Mouse (Mus musculus) CH12.LX (cell line): ENCODE measurements at regions not wholly inside any gene's neighbourhood (a gene's known extent, or its start where the extent isn't known, plus 50 kb on each side); places are given as distances from the start of the nearest gene placed in this dataset.

Source experiments
- DNase-seq: peaks from one replicate; pipeline ENCODE4 v3.0.0-alpha.2; 2013; ENCODE audit errors: extremely low read depth
- H3K27ac ChIP-seq: 2 replicates; pipeline ENCODE4 v1.5.1; 2012; ENCODE audit warnings: low read depth, mild to moderate bottlenecking, control low read depth, moderate library complexity; ENCODE audit not compliant: insufficient read depth
- H3K27me3 ChIP-seq: replicated peaks from 2 replicates; pipeline ENCODE3; 2012; ENCODE audit warnings: inconsistent platforms
- H3K36me3 ChIP-seq, 2 experiments: replicated peaks in 1 of 2; 2 replicates each; pipeline versions ENCODE3 to v1.6.1; 2012; ENCODE audit warnings: inconsistent platforms in 1 of 2, low read length in 1 of 2, mild to moderate bottlenecking in 1 of 2, mixed read lengths in 1 of 2, moderate library complexity in 1 of 2; ENCODE audit not compliant: control insufficient read depth in 1 of 2, insufficient read depth in 1 of 2
- H3K4me1 ChIP-seq, 2 experiments: 2 replicates each; pipeline ENCODE4 v1.6.1; 2012; ENCODE audit warnings: inconsistent platforms in 1 of 2, moderate library complexity in 1 of 2; ENCODE audit not compliant: insufficient read depth in 2 of 2, control insufficient read depth in 1 of 2
- H3K4me2 ChIP-seq: 2 replicates; pipeline ENCODE4 v1.6.1; 2012; ENCODE audit warnings: low read depth, mild to moderate bottlenecking, control low read depth; ENCODE audit not compliant: poor library complexity, insufficient read depth, severe bottlenecking
- H3K4me3 ChIP-seq, 3 experiments: fragments of 150-350 bp in 1 of 3; sonication (generic) in 1 of 3; replicated peaks in 1 of 3; 2 replicates each; pipeline versions ENCODE3 to v1.5.1; 2011 to 2012; ENCODE audit warnings: low read depth in 2 of 3, low read length in 2 of 3, mild to moderate bottlenecking in 2 of 3, moderate library complexity in 2 of 3, control low read depth in 1 of 3, improper control_type of control experiment in 1 of 3, inconsistent platforms in 1 of 3, mixed read lengths in 1 of 3; ENCODE audit not compliant: poor library complexity in 1 of 3
- H3K79me2 ChIP-seq: replicated peaks from 2 replicates; pipeline ENCODE4 v1.6.1; 2012; ENCODE audit warnings: mild to moderate bottlenecking, moderate library complexity; ENCODE audit not compliant: control insufficient read depth, poor library complexity, insufficient read depth, severe bottlenecking; ENCODE audit errors: extremely low read depth
- H3K9ac ChIP-seq: 2 replicates; pipeline ENCODE4 v1.6.1; 2012; ENCODE audit warnings: low read depth, mild to moderate bottlenecking, control low read depth, moderate library complexity; ENCODE audit not compliant: insufficient read depth
- H3K9me3 ChIP-seq: replicated peaks from 2 replicates; pipeline ENCODE3; 2012; ENCODE audit warnings: low read length, inconsistent platforms, mixed read lengths
- CHD1 ChIP-seq: IDR thresholded peaks from 2 replicates; pipeline ENCODE4 v1.6.1; 2012; ENCODE audit warnings: low read depth, low read length, improper control_type of control experiment, inconsistent platforms
- CHD2 ChIP-seq: IDR thresholded peaks from 2 replicates; pipeline ENCODE4 v1.6.1; 2011; ENCODE audit warnings: low read length, improper control_type of control experiment
- CTCF ChIP-seq, 2 experiments: IDR thresholded peaks in 1 of 2; conservative IDR thresholded peaks in 1 of 2; 2 replicates each; pipeline ENCODE4 v1.5.1; 2011 to 2012; ENCODE audit warnings: low read depth in 2 of 2, low read length in 2 of 2, improper control_type of control experiment in 1 of 2, inconsistent platforms in 1 of 2, mild to moderate bottlenecking in 1 of 2, moderate library complexity in 1 of 2
- E2F4 ChIP-seq: IDR thresholded peaks from 2 replicates; pipeline ENCODE4 v1.6.1; 2011; ENCODE audit warnings: low read depth, low read length, improper control_type of control experiment; ENCODE audit not compliant: insufficient replicate concordance
- ELF1 ChIP-seq: IDR thresholded peaks from 2 replicates; pipeline ENCODE4 v1.6.1; 2014; ENCODE audit warnings: low read depth, mild to moderate bottlenecking, inconsistent platforms, low read length, improper control_type of control experiment
- EP300 ChIP-seq: IDR thresholded peaks from 2 replicates; pipeline ENCODE4 v1.6.1; 2011; ENCODE audit warnings: low read length, improper control_type of control experiment
- HCFC1 ChIP-seq: IDR thresholded peaks from 2 replicates; pipeline ENCODE4 v1.6.1; 2012; ENCODE audit warnings: low read depth, mild to moderate bottlenecking, inconsistent platforms, low read length, improper control_type of control experiment
- IRF4 ChIP-seq: IDR thresholded peaks from 2 replicates; pipeline ENCODE4 v1.6.1; 2014; ENCODE audit warnings: low read depth, mild to moderate bottlenecking, inconsistent platforms, low read length, improper control_type of control experiment
- JUND ChIP-seq: conservative IDR thresholded peaks from 2 replicates; pipeline ENCODE4 v1.6.1; 2011; ENCODE audit warnings: low read depth, low read length, improper control_type of control experiment
- KAT2A ChIP-seq: IDR thresholded peaks from 2 replicates; pipeline ENCODE4 v1.6.1; 2012; ENCODE audit warnings: low read length, improper control_type of control experiment, inconsistent platforms; ENCODE audit not compliant: insufficient replicate concordance
- MAX ChIP-seq: IDR thresholded peaks from 2 replicates; pipeline ENCODE4 v1.6.1; 2011; ENCODE audit warnings: low read length, improper control_type of control experiment
- MAZ ChIP-seq: IDR thresholded peaks from 2 replicates; pipeline ENCODE4 v1.6.1; 2012; ENCODE audit warnings: low read depth, mild to moderate bottlenecking, inconsistent platforms, low read length, improper control_type of control experiment, moderate library complexity
- MEF2A ChIP-seq: IDR thresholded peaks from 2 replicates; pipeline ENCODE4 v1.6.1; 2014; ENCODE audit warnings: low read depth, mild to moderate bottlenecking, inconsistent platforms, low read length, improper control_type of control experiment, borderline replicate concordance
- MYC ChIP-seq: IDR thresholded peaks from 2 replicates; pipeline ENCODE4 v1.6.1; 2011; ENCODE audit warnings: low read depth, mild to moderate bottlenecking, improper control_type of control experiment, low read length
- PAX5 ChIP-seq: IDR thresholded peaks from 2 replicates; pipeline ENCODE4 v1.6.1; 2012; ENCODE audit warnings: low read length, inconsistent platforms, mixed read lengths
- POLR2A ChIP-seq: IDR thresholded peaks from 2 replicates; pipeline ENCODE4 v1.6.1; 2011; ENCODE audit warnings: low read depth, mild to moderate bottlenecking, improper control_type of control experiment, low read length
- RAD21 ChIP-seq: IDR thresholded peaks from 2 replicates; pipeline ENCODE4 v1.6.1; 2011; ENCODE audit warnings: low read depth, mild to moderate bottlenecking, low read length, improper control_type of control experiment, moderate library complexity
- SIN3A ChIP-seq: IDR thresholded peaks from 2 replicates; pipeline ENCODE4 v1.6.1; 2012; ENCODE audit warnings: low read length, improper control_type of control experiment, inconsistent platforms
- TBP ChIP-seq: conservative IDR thresholded peaks from 2 replicates; pipeline ENCODE4 v1.6.1; 2011; ENCODE audit warnings: low read depth, low read length, improper control_type of control experiment
- USF1 ChIP-seq: IDR thresholded peaks from 2 replicates; pipeline ENCODE4 v1.6.1; 2014; ENCODE audit warnings: low read depth, mild to moderate bottlenecking, inconsistent platforms, low read length, improper control_type of control experiment
- ZMIZ1 ChIP-seq: IDR thresholded peaks from 2 replicates; pipeline ENCODE4 v1.6.1; 2012; ENCODE audit warnings: low read depth, mild to moderate bottlenecking, inconsistent platforms, low read length, improper control_type of control experiment
- ZNF384 ChIP-seq: IDR thresholded peaks from 2 replicates; pipeline ENCODE4 v1.6.1; 2012; ENCODE audit warnings: low read depth, low read length, improper control_type of control experiment, inconsistent platforms
- dilution Hi-C: fragments of 300-500 bp; cut with MboI; formaldehyde crosslinking; loops from 2 replicates; pipeline ENCODE4 v1.14.3; 2020; ENCODE audit warnings: low sequenced_read_pairs; ENCODE audit not compliant: extremely low pct_unique_long_range_greater_than_20kb, extremely low pct_ligation_motif_present
- in situ Hi-C: fragments of 300-500 bp; cut with MboI; formaldehyde crosslinking; loops from 3 replicates; pipeline ENCODE4 v1.14.3; 2019; ENCODE audit warnings: low sequenced_read_pairs, low pct_ligation_motif_present, low pct_unique_long_range_greater_than_20kb, mixed read lengths

DNA sequence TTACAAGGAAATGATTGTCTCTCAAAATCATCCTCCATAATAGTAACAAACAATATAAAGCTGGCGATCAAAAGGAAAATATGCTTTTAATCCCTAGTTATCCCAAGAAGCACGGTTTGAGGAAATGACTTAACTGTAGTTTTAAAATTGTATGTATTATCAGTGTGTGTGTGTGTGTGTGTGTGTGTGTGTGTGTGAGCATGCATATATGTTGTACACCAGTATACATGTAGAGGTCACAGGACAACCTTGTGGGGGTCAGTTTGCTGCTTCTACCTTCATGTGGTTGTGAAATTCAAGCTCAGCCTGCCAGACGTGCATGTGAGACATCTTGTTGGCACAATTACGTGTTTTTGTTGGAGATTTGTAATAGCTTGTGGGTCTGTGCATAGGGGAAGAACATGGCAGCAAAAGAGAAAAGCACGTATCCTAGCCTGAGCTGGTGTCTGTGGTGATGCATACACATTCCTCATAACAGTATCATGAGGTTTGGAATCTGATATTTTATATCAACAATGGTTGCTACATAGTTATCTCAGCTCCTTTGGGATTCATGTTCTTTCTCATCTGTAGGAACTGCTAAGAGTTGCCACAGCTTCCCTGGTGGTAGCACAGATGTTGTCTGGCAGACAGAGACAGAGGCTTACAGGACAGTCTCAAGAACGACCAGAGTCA is 622.4 kb downstream of the Kcnj2 start:
- in situ Hi-C loops (no loop called here), dilution Hi-C loops (no loop called here)
- Histone ChIP-seq H3K79me2 (no peaks in the 10 kb centered on the region), H3K27me3 (no peaks in the 10 kb centered on the region), H3K36me3 (no peaks in the 10 kb centered on the region), H3K9me3 (no peaks in the 10 kb centered on the region), H3K4me3 (no peak overlapping the region), H3K4me1 (peaks cover 0 to 12% of the 10 kb centered on the region in 2 experiments; a peak in 1 of 4 replicates), H3K27ac (no peak overlapping the region), H3K4me2 (no peak overlapping the region), H3K9ac (no peak overlapping the region)
- TF ChIP-seq USF1 (no peak), IRF4 (no peak), ZNF384 (no peak), KAT2A (no peak), E2F4 (no peak), MAX (no peak), PAX5 (no peak), CHD2 (no peak), HCFC1 (no peak), ELF1 (no peak)
- no peak for DNase-seq

DNA sequence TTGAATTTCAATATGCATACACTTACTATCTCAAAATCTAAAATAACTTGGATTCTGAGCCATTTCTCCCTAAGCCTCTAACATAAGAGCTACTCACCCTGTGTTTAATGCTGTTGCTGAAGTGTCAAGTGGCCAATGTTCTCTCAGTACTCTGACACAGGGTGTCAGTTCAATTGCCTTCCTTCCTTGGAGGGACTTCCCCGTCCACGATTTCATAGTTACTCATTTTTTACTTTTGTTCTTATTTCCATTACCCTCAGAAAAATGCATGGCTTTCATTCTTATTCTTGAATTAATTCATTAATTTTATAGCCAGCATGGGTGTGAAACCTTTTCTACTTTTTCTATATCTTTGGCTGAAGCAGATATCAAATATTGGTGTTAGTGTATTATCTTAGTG is 623.9 kb downstream of the Kcnj2 start:
- H3K9ac ChIP-seq: no peak overlapping the region
- no peak overlapping the region for H3K27ac ChIP-seq
- H3K79me2 ChIP-seq: no peaks in the 10 kb centered on the region
- H3K4me3 ChIP-seq: no peak overlapping the region
- TF ChIP-seq MEF2A: no peak
- TF ChIP-seq EP300: no peak
- TF ChIP-seq SIN3A: no peak
- 0 out of 2 replicates have a peak, but pooled peaks have one; percentile 61 for TF ChIP-seq TBP
- no peak for TF ChIP-seq CHD2
- DNase-seq: peak; percentile 59
- H3K4me1 ChIP-seq: peaks cover 0 to 8% of the 10 kb centered on the region in 2 experiments; a peak in 1 of 4 replicates
- no peaks in the 10 kb centered on the region for H3K36me3 ChIP-seq
- in situ Hi-C loops (no loop called here), dilution Hi-C loops (no loop called here)
- no peaks in the 10 kb centered on the region for H3K27me3 ChIP-seq
- no peak overlapping the region for H3K4me2 ChIP-seq
- no peaks in the 10 kb centered on the region for H3K9me3 ChIP-seq

DNA sequence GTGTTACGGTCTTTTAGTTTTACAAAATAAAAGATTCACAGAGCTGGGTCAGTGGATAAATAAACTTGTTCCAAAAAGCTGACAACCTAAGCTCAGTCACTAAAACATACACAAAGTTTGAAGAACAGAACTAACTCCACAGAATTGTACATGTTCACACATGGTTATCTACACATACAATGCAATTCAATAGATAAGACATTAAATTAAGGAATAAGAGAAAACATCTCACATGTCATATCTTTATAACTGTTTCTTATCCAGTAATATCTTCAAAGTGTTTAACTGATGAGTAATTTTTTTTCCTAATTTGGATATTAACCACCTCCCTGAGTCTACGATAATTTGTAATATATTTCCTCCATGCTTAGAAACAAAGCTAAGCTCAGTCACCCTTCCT is 625.5 kb downstream of the Kcnj2 start:
- Histone ChIP-seq H3K4me1 (peaks cover 0 to 8% of the 10 kb centered on the region in 2 experiments; a peak in 1 of 4 replicates), H3K9me3 (no peaks in the 10 kb centered on the region), H3K9ac (no peak overlapping the region), H3K79me2 (no peaks in the 10 kb centered on the region), H3K27me3 (no peaks in the 10 kb centered on the region), H3K4me2 (no peak overlapping the region), H3K4me3 (no peak overlapping the region), H3K27ac (no peak overlapping the region), H3K36me3 (no peaks in the 10 kb centered on the region)
- in situ Hi-C loops: no loop called here
- TF ChIP-seq CHD1 (no peak), RAD21 (no peak), JUND (no peak), MAZ (no peak), CTCF (conservative IDR thresholded peaks at IDR 0.05 in 1 of 2, IDR thresholded peaks at IDR 0.05 in 1 of 2; ENCODE audit: low read depth in 2 of 2, low read length in 2 of 2) (no peak), POLR2A (no peak), ZMIZ1 (no peak), MYC (no peak)
- DNase-seq: no peak
- dilution Hi-C loops: no loop called here
